Mouse (Mus musculus): ENCODE measurements around the gene Gm49342. TPM values are rescaled to one million over a fixed set of nuclear protein-coding genes. Genes with fewer than 3 reads are reported as not detected.
"Not testable (repeated sequence)": the region's sequence is repeated elsewhere in the genome, so short reads cannot be mapped to it uniquely, and the experiment has no call there.

Gene Gm49342
- 10 to 100 TPM; 11.1 to 13.0 TPM for total RNA-seq (2021)
- long read RNA-seq, experiment 1 = 0 reads
- long read RNA-seq, experiment 2 = 0 reads

- intact Hi-C loops (cut with DNase I) = loop anchor here (2.0 kb wide), 1 partner anchor 17 kb away; no protein-coding TSS in a partner anchor
- DNase-seq = peak; percentile 93 to 94
These were observed at the start of gene Gm49342 for GRCm38 (mm10) chr14:50943932-50944667. Gene Gm49342, plus strand, starts transcription at chr14:50944517.

- intact Hi-C loops (cut with DNase I) = no loop called here
- DNase-seq = no peak
These were observed 48.9 kb upstream of the Gm49342 start for GRCm38 (mm10) chr14:50895407-50895806.

- DNase-seq = peak; percentile 58 to 62
- intact Hi-C loops (cut with DNase I) = no loop called here
These were observed 48.2 kb upstream of the Gm49342 start for GRCm38 (mm10) chr14:50895985-50896746.

GRCm38 (mm10) chr14:50896747-50897373, 47.5 kb upstream of the Gm49342 start:
- DNase-seq = peak in 1 of 2 experiments; percentile 23
- intact Hi-C loops (cut with DNase I) = no loop called here

GRCm38 (mm10) chr14:50897374-50897765, 46.9 kb upstream of the Gm49342 start, which contains the start of gene Klhl33:
Gene Klhl33, minus strand, starts transcription at chr14:50897507.
- peak; percentile 17 to 42 for DNase-seq
- intact Hi-C loops (cut with DNase I) = no loop called here

- DNase-seq; intact Hi-C loops (cut with DNase I): not testable (repeated sequence)
These were observed 46.3 kb upstream of the Gm49342 start for GRCm38 (mm10) chr14:50897992-50898391.

GRCm38 (mm10) chr14:50903973-50904827, 40.1 kb upstream of the Gm49342 start:
- DNase-seq = peak; percentile 30 to 35
- intact Hi-C loops (cut with DNase I) = no loop called here

- DNase-seq = no peak
- intact Hi-C loops (cut with DNase I) = no loop called here
These were observed 39.5 kb upstream of the Gm49342 start for GRCm38 (mm10) chr14:50904828-50905129.

- DNase-seq; intact Hi-C loops (cut with DNase I): not testable (repeated sequence)
These were observed 39.0 kb upstream of the Gm49342 start for GRCm38 (mm10) chr14:50905327-50905726.

- no peak for DNase-seq
- intact Hi-C loops (cut with DNase I) = no loop called here
These were observed 36.2 kb upstream of the Gm49342 start for GRCm38 (mm10) chr14:50908126-50908525.

GRCm38 (mm10) chr14:50911356-50911755, 33.0 kb upstream of the Gm49342 start:
- DNase-seq = no peak
- intact Hi-C loops (cut with DNase I) = no loop called here

- intact Hi-C loops (cut with DNase I) = loop anchor here (5.0 kb wide), 1 partner anchor 139 kb away; no protein-coding TSS in a partner anchor
- DNase-seq = not testable (repeated sequence)
These were observed 20.9 kb upstream of the Gm49342 start for GRCm38 (mm10) chr14:50923437-50923836.

GRCm38 (mm10) chr14:50924281-50925064, 19.8 kb upstream of the Gm49342 start, which contains the start of the genes Osgep and Apex1:
Gene Osgep, minus strand, starts transcription at chr14:50924893.
Gene Apex1, plus strand, starts transcription at chr14:50924968.
- intact Hi-C loops (cut with DNase I) = loop anchor here (5.0 kb wide), 3 partner anchors 52 to 138 kb away; partner anchors contain the start of genes Ccnb1ip1, Parp2 and Tep1
- peak; percentile 92 to 93 for DNase-seq

GRCm38 (mm10) chr14:50925111-50925920, 19.0 kb upstream of the Gm49342 start:
- intact Hi-C loops (cut with DNase I) = loop anchor here (5.0 kb wide), 2 partner anchors 53 to 118 kb away; partner anchors contain the start of genes Ccnb1ip1, Parp2 and Tep1
- DNase-seq = no peak

- intact Hi-C loops (cut with DNase I) = loop anchor here (5.0 kb wide), 2 partner anchors 55 to 120 kb away; partner anchors contain the start of genes Ccnb1ip1, Parp2 and Tep1
These were observed 17.0 kb upstream of the Gm49342 start for GRCm38 (mm10) chr14:50927366-50927765.

GRCm38 (mm10) chr14:50929951-50930350, 14.4 kb upstream of the Gm49342 start:
- no peak for DNase-seq
- intact Hi-C loops (cut with DNase I) = loop anchor here (5.0 kb wide), 2 partner anchors 58 to 123 kb away; partner anchors contain the start of genes Ccnb1ip1, Parp2 and Tep1

More at GRCm38 (mm10) chr14:50927366-50927765, 17.0 kb upstream of the Gm49342 start:
- no peak for DNase-seq

GRCm38 (mm10) chr14:50930377-50930753, 14.0 kb upstream of the Gm49342 start:
- intact Hi-C loops (cut with DNase I) = no loop called here
- no peak for DNase-seq

Data from heart, postnatal 14 days (tissue).